Mouse (Mus musculus): ENCODE data around the gene Maz.

The Maz gene

GRCm38 (mm10) chr7:127020901-127021562, 5.8 kb downstream of the Maz start, which contains the start of the genes Gm42742 and Prrt2:
Gene Gm42742 (minus strand): TSS chr7:127021097.
Gene Prrt2 (minus strand): TSS chr7:127021211.
- no peak for DNase-seq

GRCm38 (mm10) chr7:127020491-127020890, 6.3 kb downstream of the Maz start:
- DNase-seq = no peak

- no peak for DNase-seq
These were observed 6.8 kb downstream of the Maz start for GRCm38 (mm10) chr7:127020031-127020430.

GRCm38 (mm10) chr7:127019306-127019960, 7.4 kb downstream of the Maz start:
- DNase-seq = no peak

- DNase-seq = no peak
These were observed 8.2 kb downstream of the Maz start for GRCm38 (mm10) chr7:127018416-127019305.

GRCm38 (mm10) chr7:127017950-127018345, 8.9 kb downstream of the Maz start:
- no peak for DNase-seq

- DNase-seq = peak; percentile 97
These were observed 9.6 kb downstream of the Maz start, which contains the start of gene Pagr1a for GRCm38 (mm10) chr7:127016971-127017949. Gene Pagr1a (minus strand): TSS chr7:127017352.

- no peak for DNase-seq
These were observed 10.3 kb downstream of the Maz start for GRCm38 (mm10) chr7:127016486-127016938.

GRCm38 (mm10) chr7:127016481-127016485, 10.6 kb downstream of the Maz start, which contains the start of gene Pagr1b:
Gene Pagr1b (minus strand): TSS chr7:127016484.
- no peak for DNase-seq

GRCm38 (mm10) chr7:127016081-127016480, 10.8 kb downstream of the Maz start:
- DNase-seq = peak; percentile 67

GRCm38 (mm10) chr7:127014993-127015392, 11.8 kb downstream of the Maz start:
- DNase-seq = no peak

- DNase-seq = peak; percentile 86
These were observed 12.5 kb downstream of the Maz start, which contains the start of gene Mvp for GRCm38 (mm10) chr7:127014320-127014719. Gene Mvp (minus strand): TSS chr7:127014621.

- no peak for DNase-seq
These were observed 13.5 kb downstream of the Maz start for GRCm38 (mm10) chr7:127013385-127013784.

- no peak for DNase-seq
These were observed 14.0 kb downstream of the Maz start for GRCm38 (mm10) chr7:127012845-127013244.

GRCm38 (mm10) chr7:127012374-127012773, 14.5 kb downstream of the Maz start:
- DNase-seq = no peak

- DNase-seq = no peak
These were observed 15.1 kb downstream of the Maz start for GRCm38 (mm10) chr7:127011717-127012116.

- no peak for DNase-seq
These were observed 15.8 kb downstream of the Maz start for GRCm38 (mm10) chr7:127011051-127011450.

GRCm38 (mm10) chr7:127009307-127010085, 17.3 kb downstream of the Maz start:
- no peak for DNase-seq

- peak; percentile 38 for DNase-seq
These were observed 18.4 kb downstream of the Maz start for GRCm38 (mm10) chr7:127008239-127009019.

GRCm38 (mm10) chr7:127007313-127008024, 19.4 kb downstream of the Maz start:
- no peak for DNase-seq
